Mouse (Mus musculus): ENCODE data around the gene Fam110a. TPM values are rescaled to one million over a fixed set of nuclear protein-coding genes. Genes with fewer than 3 reads are reported as not detected.

The Fam110a gene
- polyA plus RNA-seq, 1 experiment from 2014 or later = 36.2 TPM

DNA sequence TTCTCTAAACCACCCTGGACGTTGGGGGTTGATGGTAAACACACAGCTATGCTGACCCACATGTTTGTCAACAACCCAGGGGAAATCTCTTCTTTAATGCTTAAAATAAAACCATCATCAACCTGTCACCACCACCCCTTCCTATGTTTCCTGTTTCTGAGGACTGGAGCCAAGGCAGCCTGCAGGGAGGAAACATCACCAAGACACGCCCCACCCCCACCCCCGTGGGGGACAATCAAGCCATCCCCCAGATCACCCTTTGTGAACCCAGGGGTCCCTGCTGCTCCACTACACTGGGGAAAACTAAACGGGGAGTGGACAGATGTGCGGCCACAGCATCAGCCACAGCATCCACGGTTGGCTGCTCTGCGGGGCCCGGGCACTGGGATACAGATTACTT, 11.6 kb downstream of the Fam110a start:
- WGBS = 81% methylated on average over 8 of the region's 8 CpGs
- H3K4me2 ChIP-seq (replicated peaks) = no peak overlapping the region
- no peaks in the 10 kb centered on the region for H3K9me3 ChIP-seq
- peaks cover 16% of the 10 kb centered on the region for H3K36me3 ChIP-seq
- no peak overlapping the region for H3K27ac ChIP-seq
- no peak overlapping the region for H3K9ac ChIP-seq
- ATAC-seq (ENCODE audit: insufficient number of reproducible peaks, insufficient read depth, low FRiP score, low TSS enrichment) = no peak
- H3K27me3 ChIP-seq = peaks cover 16% of the 10 kb centered on the region
- peaks cover 55% of the 10 kb centered on the region for H3K4me1 ChIP-seq
- H3K4me3 ChIP-seq = no peak overlapping the region

DNA sequence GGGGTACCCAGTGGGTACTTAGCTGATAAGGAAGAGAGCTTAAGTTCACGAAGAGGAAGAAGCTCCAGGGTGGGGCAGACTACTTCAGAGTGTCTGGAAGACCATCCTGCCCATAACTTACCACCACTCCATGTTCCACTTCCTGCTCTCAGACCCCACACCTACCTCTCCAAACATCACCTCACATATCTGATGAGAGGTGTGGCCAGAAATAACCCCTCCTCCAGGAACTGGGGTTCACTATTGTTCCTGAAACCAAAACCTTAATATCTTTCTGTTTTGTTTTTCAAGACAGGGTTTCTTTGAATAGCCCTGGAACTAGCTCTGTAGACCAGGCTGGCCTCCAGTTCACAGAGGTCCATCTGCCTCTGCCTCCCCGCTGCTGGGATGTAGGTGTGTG, 12.2 kb downstream of the Fam110a start:
- no peak for ATAC-seq (ENCODE audit: insufficient number of reproducible peaks, insufficient read depth, low FRiP score, low TSS enrichment)
- 71% methylated on average over 2 of the region's 2 CpGs for WGBS
- Histone ChIP-seq H3K4me1 (peaks cover 53% of the 10 kb centered on the region), H3K27me3 (peaks cover 11% of the 10 kb centered on the region; the same call in 1 of the 2 replicates), H3K27ac (peak overlapping the region; percentile 32; the same call in 1 of the 2 replicates), H3K36me3 (peaks cover 16% of the 10 kb centered on the region), H3K4me3 (no peak overlapping the region), H3K4me2 (replicated peaks) (no peak overlapping the region), H3K9ac (no peak overlapping the region), H3K9me3 (no peaks in the 10 kb centered on the region)

DNA sequence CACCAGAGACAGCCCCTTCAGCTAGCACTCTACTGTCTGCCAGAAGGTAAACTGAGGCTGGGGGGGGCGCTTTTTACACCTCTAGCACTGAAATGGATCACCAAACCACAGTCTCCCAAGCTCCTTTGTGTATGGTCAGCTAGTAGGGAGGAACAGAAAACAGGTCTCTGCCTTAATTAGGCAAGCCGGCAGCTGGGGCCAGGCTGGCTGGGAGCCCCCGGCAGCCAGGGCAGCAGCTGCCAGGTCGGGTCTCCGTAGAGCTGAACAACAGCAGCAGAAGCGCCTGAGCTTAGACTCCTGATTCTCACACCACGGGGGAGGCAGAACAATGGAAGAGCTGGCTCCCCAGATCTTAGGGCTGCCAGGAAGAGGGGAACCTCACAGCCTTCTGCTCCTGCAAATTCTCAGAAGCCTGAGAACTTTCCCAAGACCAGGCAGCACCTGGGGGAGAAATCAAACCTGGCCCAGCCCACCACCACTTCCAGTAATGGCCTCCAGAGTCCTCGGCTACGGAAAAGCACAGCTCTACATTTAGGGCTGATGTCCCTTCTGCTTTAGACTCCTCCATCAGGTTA, 12.8 kb downstream of the Fam110a start:
- WGBS = 22% methylated on average over 9 of the region's 9 CpGs
- no peak overlapping the region for H3K4me3 ChIP-seq
- H3K4me1 ChIP-seq = peaks cover 56% of the 10 kb centered on the region

GRCm38 (mm10) chr2:151964052-151964451, 16.0 kb downstream of the Fam110a start:
- peaks cover 6% of the 10 kb centered on the region for H3K36me3 ChIP-seq
- H3K4me2 ChIP-seq (replicated peaks) = no peak overlapping the region
- H3K9ac ChIP-seq = no peak overlapping the region
- peak; percentile 24; the same call in 1 of the 2 replicates for ATAC-seq (ENCODE audit: insufficient number of reproducible peaks, insufficient read depth, low FRiP score, low TSS enrichment)
- H3K9me3 ChIP-seq = no peaks in the 10 kb centered on the region
- H3K4me1 ChIP-seq = peaks cover 41% of the 10 kb centered on the region
- 0 out of 2 replicates have a peak, but pooled peaks cover 4% of the 10 kb centered on the region for H3K27me3 ChIP-seq
- 6% methylated on average over 9 of the region's 9 CpGs for WGBS
- no peak overlapping the region for H3K27ac ChIP-seq
- H3K4me3 ChIP-seq = no peak overlapping the region

More for the DNA sequence above, 12.8 kb downstream of the Fam110a start:
- no peaks in the 10 kb centered on the region for H3K9me3 ChIP-seq
- peaks cover 16% of the 10 kb centered on the region for H3K36me3 ChIP-seq
- H3K4me2 ChIP-seq (replicated peaks) = no peak overlapping the region
- H3K27me3 ChIP-seq = 0 out of 2 replicates have a peak, but pooled peaks cover 5% of the 10 kb centered on the region
- H3K9ac ChIP-seq = no peak overlapping the region
- peak overlapping the region; percentile 32; the same call in 1 of the 2 replicates for H3K27ac ChIP-seq
- no peak for ATAC-seq (ENCODE audit: insufficient number of reproducible peaks, insufficient read depth, low FRiP score, low TSS enrichment)

GRCm38 (mm10) chr2:151963319-151963718, 16.7 kb downstream of the Fam110a start:
- H3K27me3 ChIP-seq = 0 out of 2 replicates have a peak, but pooled peaks cover 4% of the 10 kb centered on the region
- no peak overlapping the region for H3K27ac ChIP-seq
- H3K4me2 ChIP-seq (replicated peaks) = no peak overlapping the region
- H3K9ac ChIP-seq = no peak overlapping the region
- 81% methylated on average over 5 of the region's 5 CpGs for WGBS
- H3K9me3 ChIP-seq = no peaks in the 10 kb centered on the region
- peaks cover 38% of the 10 kb centered on the region for H3K4me1 ChIP-seq
- no peaks in the 10 kb centered on the region for H3K36me3 ChIP-seq
- no peak for ATAC-seq (ENCODE audit: insufficient number of reproducible peaks, insufficient read depth, low FRiP score, low TSS enrichment)
- H3K4me3 ChIP-seq = no peak overlapping the region

DNA sequence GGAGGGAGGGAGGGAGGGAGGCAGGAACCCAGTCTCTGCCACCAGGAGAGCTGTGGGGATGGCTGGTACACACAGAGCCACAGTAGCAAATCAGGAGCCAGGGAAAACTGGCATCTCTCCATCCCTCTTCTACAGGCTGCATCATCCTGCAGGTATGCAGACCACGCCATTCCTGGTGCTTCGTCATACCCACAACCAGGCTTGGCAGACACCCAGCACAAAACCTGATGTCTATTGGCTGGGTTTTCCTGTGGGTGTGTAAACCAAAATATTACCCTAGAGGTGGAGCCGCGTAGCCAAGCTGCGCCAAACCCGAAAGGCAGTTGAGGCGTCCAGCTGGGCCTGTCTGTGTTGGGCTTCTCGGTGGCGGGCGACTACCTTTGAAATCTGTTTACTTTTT, 17.5 kb downstream of the Fam110a start:
- Histone ChIP-seq H3K4me1 (peaks cover 31% of the 10 kb centered on the region), H3K27ac (no peak overlapping the region)
- 57% methylated on average over 10 of the region's 10 CpGs for WGBS

GRCm38 (mm10) chr2:151961284-151962196, 18.5 kb downstream of the Fam110a start:
- Histone ChIP-seq H3K4me2 (replicated peaks) (no peak overlapping the region), H3K9ac (no peak overlapping the region), H3K4me1 (peaks cover 28% of the 10 kb centered on the region), H3K27me3 (0 out of 2 replicates have a peak, but pooled peaks cover 4% of the 10 kb centered on the region), H3K4me3 (no peak overlapping the region), H3K27ac (peak overlapping the region; percentile 33; the same call in 1 of the 2 replicates), H3K9me3 (no peaks in the 10 kb centered on the region), H3K36me3 (no peaks in the 10 kb centered on the region)
- WGBS = 39% methylated on average over 9 of the region's 9 CpGs
- no peak for ATAC-seq (ENCODE audit: insufficient number of reproducible peaks, insufficient read depth, low FRiP score, low TSS enrichment)

More for the DNA sequence above, 17.5 kb downstream of the Fam110a start:
- no peak overlapping the region for H3K4me3 ChIP-seq
- H3K9me3 ChIP-seq = no peaks in the 10 kb centered on the region
- no peaks in the 10 kb centered on the region for H3K36me3 ChIP-seq
- no peak overlapping the region for H3K9ac ChIP-seq
- ATAC-seq (ENCODE audit: insufficient number of reproducible peaks, insufficient read depth, low FRiP score, low TSS enrichment) = no peak
- 0 out of 2 replicates have a peak, but pooled peaks cover 4% of the 10 kb centered on the region for H3K27me3 ChIP-seq
- H3K4me2 ChIP-seq (replicated peaks) = no peak overlapping the region

DNA sequence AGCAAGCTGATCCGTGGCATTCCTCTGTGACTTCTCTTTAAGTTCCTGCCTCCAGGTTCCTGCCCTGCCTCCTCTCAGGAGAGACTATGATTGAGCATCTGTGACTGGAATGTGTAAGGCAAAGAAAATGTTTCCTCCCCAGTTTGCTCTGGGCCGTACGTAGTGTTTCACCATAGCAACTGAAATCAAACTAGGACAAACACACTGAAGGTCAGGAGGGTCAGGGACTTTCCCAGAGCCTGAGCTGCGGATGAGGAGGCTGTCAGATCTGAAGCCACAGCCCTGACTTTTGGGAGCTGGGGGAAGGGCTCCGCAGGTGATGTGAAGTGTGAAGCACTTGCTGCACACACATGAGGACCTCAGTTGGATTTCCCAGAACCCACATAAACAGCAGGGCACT, 20.7 kb downstream of the Fam110a start:
- Histone ChIP-seq H3K9me3 (no peaks in the 10 kb centered on the region), H3K4me2 (replicated peaks) (no peak overlapping the region), H3K27me3 (0 out of 2 replicates have a peak, but pooled peaks cover 4% of the 10 kb centered on the region), H3K36me3 (no peaks in the 10 kb centered on the region), H3K4me1 (peaks cover 24% of the 10 kb centered on the region), H3K9ac (no peak overlapping the region), H3K4me3 (no peak overlapping the region), H3K27ac (no peak overlapping the region)
- whole genome bisulfite sequencing = 23% methylated on average over 5 of the region's 5 CpGs
- ATAC-seq (ENCODE audit: insufficient number of reproducible peaks, insufficient read depth, low FRiP score, low TSS enrichment) = no peak

DNA sequence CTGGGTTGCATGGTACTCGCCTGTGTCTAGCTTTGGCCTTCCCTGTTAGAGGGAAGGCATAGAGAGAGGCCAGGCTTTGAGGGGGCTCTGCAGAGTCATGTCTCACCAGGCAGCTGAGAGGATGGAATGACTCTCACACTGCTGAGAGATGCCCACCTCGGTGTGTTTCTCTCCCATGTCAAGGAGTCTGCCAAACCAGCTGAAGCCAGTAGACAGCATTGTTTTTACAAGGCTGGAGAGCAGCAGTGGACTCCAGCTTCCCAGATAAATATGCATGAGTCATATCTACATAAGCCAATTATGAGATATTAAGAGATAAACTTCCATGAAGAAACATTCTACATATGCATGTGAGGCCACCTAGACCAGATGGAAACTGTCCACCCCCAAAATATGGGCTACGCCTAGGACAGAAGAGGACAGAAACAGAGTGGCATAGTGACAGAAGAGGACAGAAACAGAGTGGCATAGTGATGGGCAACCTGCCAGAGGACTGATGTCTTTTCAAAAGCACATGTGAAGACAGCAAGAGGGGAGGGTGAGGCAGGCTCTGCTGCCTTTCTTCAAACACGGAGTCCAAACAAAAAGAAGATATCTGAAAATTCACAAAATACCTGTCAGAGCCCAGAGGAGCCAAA, 23.4 kb downstream of the Fam110a start:
- no peak for ATAC-seq (ENCODE audit: insufficient number of reproducible peaks, insufficient read depth, low FRiP score, low TSS enrichment)
- Histone ChIP-seq H3K27ac (no peak overlapping the region), H3K9me3 (no peaks in the 10 kb centered on the region), H3K4me1 (0 out of 2 replicates have a peak, but pooled peaks cover 3% of the 10 kb centered on the region), H3K9ac (no peak overlapping the region), H3K4me3 (no peak overlapping the region), H3K4me2 (replicated peaks) (no peak overlapping the region), H3K27me3 (0 out of 2 replicates have a peak, but pooled peaks cover 4% of the 10 kb centered on the region), H3K36me3 (no peaks in the 10 kb centered on the region)
- WGBS = 75% methylated on average over 4 of the region's 4 CpGs

DNA sequence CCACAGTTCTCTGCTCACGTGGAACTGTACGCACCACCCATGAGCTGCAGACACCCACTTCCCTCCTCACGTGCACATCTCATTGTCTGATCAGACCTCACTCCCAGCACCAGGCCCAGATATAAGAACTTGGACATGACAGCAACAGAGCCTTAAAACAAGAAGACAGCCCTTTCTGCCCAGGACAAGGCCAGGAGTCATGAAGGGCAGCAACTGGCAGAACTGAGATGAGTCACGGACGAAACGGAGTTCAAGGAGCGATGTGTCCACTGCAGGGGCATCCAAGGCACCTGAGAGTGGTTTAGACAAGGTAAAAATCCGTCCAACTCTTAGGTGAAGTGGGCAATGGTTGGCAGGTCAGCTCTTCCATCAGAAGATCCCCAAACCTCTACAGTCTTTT, 26.4 kb downstream of the Fam110a start:
- Histone ChIP-seq H3K27ac (no peak overlapping the region), H3K4me3 (no peak overlapping the region), H3K36me3 (no peaks in the 10 kb centered on the region), H3K27me3 (no peaks in the 10 kb centered on the region), H3K9ac (no peak overlapping the region), H3K9me3 (no peaks in the 10 kb centered on the region), H3K4me2 (replicated peaks) (no peak overlapping the region), H3K4me1 (no peaks in the 10 kb centered on the region)
- ATAC-seq (ENCODE audit: insufficient number of reproducible peaks, insufficient read depth, low FRiP score, low TSS enrichment) = no peak
- WGBS = 87% methylated on average over 8 of the region's 8 CpGs

GRCm38 (mm10) chr2:151949082-151949774, 30.8 kb downstream of the Fam110a start:
- H3K4me3 ChIP-seq = no peak overlapping the region
- no peaks in the 10 kb centered on the region for H3K4me1 ChIP-seq
- no peak overlapping the region for H3K27ac ChIP-seq
- WGBS = 81% methylated on average over 2 of the region's 2 CpGs
- H3K9me3 ChIP-seq = no peaks in the 10 kb centered on the region
- H3K9ac ChIP-seq = no peak overlapping the region
- no peaks in the 10 kb centered on the region for H3K27me3 ChIP-seq
- H3K4me2 ChIP-seq (replicated peaks) = no peak overlapping the region
- H3K36me3 ChIP-seq = no peaks in the 10 kb centered on the region
- ATAC-seq (ENCODE audit: insufficient number of reproducible peaks, insufficient read depth, low FRiP score, low TSS enrichment) = no peak

All from embryonic facial prominence, embryonic 12.5 days (tissue).